Mouse (Mus musculus) lung, embryonic 16.5 days (tissue): ENCODE results near the gene Jag2. TPM values are rescaled to one million over a fixed set of nuclear protein-coding genes. Genes with fewer than 3 reads are reported as not detected.

ENCODE experiments used
- microRNA-seq: library from miRNA; unstranded; fragments of <30 nt; microRNA quantifications from one replicate; pipeline ENCODE4, GENCODE M21; 2016
- polyA plus RNA-seq: library from polyadenylated mRNA; unstranded; fragments of >200 nt; fragmentation: Nextera tagmentation; extraction: Ambion mirVana; gene quantifications from 2 replicates; pipeline ENCODE4 v1.2.1, GENCODE M21; 2015

The Jag2 gene
- polyA plus RNA-seq, 1 experiment from 2014 or later: 5.6 TPM

Small RNA genes within 50 kb of the gene (microRNA-seq; reads per million reads assigned to microRNA genes)
- gene Mir6941: not detected

Other genes starting within 250 kb of the Jag2 start
- gene Cep170b, start 209.3 kb downstream of the Jag2 start, polyA plus RNA-seq: 13.5 and 15.8 TPM in 2 replicates
- gene Pld4, start 169.1 kb downstream of the Jag2 start, polyA plus RNA-seq: 15.0 and 20.3 TPM in 2 replicates
- 0.84 and 1.4 TPM in 2 replicates for gene Ahnak2, start 127.1 kb downstream of the Jag2 start, polyA plus RNA-seq
- gene Clba1, start 120.8 kb downstream of the Jag2 start, polyA plus RNA-seq: 9.2 and 9.5 TPM in 2 replicates
- 105 and 108 TPM in 2 replicates for gene Cdca4, start 100.4 kb downstream of the Jag2 start, polyA plus RNA-seq
- gene Gpr132, start 61.5 kb downstream of the Jag2 start, polyA plus RNA-seq: 0.15 and 0.73 TPM in 2 replicates
- 109 and 121 TPM in 2 replicates for gene Nudt14, start 12.3 kb upstream of the Jag2 start, polyA plus RNA-seq
- gene Btbd6, start 46.7 kb upstream of the Jag2 start, polyA plus RNA-seq: 23.8 and 26.2 TPM in 2 replicates
- gene Brf1, start 70.9 kb upstream of the Jag2 start, polyA plus RNA-seq: 55.5 TPM in 2 replicates
- gene Pacs2, start 84.7 kb upstream of the Jag2 start, polyA plus RNA-seq: 10.5 and 12.2 TPM in 2 replicates
- gene Tex22, start 144.7 kb upstream of the Jag2 start, polyA plus RNA-seq: 0.15 TPM in 1 of 2 replicates, not detected in the other
- 11.2 and 12.2 TPM in 2 replicates for gene Mta1, start 168.5 kb upstream of the Jag2 start, polyA plus RNA-seq
- gene Crip2, start 210.5 kb upstream of the Jag2 start, polyA plus RNA-seq: 550 and 593 TPM in 2 replicates
- gene Crip1, start 216.5 kb upstream of the Jag2 start, polyA plus RNA-seq: 565 and 642 TPM in 2 replicates
- gene Tedc1, start 226.6 kb upstream of the Jag2 start, polyA plus RNA-seq: 31.4 and 34.5 TPM in 2 replicates